Mouse (Mus musculus) monocyte, adult 2 months (primary cell): ENCODE measurements around the gene Bhlha9.
"Not testable (repeated sequence)": the region's sequence is repeated elsewhere in the genome, so short reads cannot be mapped to it uniquely, and the experiment has no call there.

Experiments
- DNase-seq, 2 experiments: peaks; one replicate each; pipeline ENCODE4 v3.0.0; 2022; ENCODE audit warnings: low spot score in 2 of 2, low read depth in 1 of 2

Bhlha9 gene

DNA sequence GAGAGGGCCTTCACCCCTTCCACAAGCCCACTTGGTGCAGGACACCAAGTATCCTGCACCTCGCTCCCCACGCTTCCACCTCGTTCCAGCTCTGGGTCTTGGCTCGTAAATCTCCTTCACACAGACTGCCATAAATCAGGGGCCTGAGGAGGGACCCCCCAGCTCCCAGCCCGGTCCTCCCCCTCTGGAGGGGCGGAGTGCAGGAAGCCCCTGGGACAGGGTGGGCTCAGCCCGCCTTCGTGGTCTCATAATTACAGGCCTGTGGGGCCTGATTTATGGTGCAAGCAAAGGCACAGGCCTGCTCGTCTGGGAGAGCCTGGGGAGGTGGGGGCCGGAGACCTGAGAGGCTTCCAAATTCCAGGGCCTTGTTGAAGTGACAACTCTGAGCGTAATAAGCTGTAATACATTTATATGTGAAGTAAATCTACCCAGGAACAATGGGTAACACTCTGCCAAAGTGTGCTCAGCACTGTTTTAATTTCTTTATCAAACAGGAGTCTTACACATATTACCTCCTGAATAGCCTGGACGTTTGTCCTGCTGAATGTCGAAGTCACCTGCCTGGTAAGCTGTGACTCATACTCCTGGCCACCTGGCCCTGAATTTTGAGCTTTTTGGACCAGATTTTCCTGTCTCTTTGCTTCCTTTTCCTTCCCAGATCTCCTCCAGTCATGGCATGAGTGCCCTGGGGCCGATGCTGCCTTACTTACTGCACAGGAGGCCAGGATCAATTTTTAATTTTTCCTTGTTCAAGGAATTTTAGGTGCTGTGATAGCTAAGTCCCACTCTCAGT is 12.9 kb upstream of the Bhlha9 start:
- no peak for DNase-seq

DNA sequence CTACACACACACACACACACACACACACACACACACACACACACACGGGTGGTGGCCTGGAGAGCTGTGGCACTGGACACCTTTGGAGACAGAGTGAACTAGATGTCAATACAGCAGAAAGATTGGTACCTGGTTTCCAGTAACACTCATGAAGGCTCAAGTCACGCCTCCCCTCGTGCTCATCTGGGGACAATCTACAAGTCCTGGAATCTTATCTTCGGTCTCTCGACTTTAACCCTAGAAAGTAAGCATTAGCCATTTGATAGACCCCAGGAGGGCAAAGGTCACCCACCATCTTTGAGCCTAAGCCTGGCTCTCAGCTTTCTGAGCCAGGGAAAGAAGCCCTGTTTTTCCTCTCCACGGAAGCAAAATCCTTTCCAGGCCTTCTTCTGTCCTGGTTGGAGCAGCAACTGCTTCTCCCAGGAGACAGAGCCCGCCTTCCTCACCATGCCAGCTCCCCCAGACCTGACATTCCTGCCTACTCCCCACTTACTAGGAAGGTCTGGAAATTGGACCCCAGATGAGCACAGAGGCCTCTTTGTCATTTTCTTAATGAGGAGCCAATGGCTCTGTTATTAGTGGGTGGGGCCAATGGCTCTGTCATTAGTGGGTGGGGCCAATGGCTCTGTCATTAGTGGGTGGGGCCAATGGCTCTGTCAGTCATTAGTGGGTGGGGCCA is 10.3 kb upstream of the Bhlha9 start:
- DNase-seq = no peak

DNA sequence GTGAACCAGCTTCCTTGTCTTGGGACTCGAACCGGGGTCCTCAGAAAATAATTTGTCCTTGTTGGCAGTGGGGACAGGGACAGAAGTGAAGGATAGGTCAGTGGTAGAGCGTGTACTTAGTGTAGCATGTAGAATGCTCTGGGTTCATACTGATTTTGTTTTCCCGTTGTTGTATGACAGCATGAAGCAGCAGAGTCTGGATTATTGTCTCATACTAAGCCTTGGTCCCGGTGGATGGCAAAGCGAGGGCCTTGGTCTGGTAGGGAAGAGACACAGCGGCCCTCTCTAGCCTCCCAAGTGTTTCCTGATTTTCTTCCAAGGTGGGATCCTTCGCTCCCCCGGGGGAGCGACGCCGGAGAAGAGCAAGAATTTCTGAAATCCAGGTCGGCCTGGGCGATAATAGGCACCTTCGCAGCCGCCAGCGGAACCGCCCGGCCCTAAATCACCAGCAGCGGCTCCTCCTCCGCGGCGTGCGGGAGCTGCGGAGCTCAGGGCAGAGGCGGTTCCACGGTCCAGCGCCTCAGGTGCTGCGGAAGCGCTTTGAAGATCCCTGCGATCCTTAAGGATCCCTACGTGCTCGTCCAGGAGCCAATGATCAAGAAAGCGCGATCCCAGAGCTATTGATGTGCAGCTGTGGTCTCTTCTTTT is 6.1 kb upstream of the Bhlha9 start:
- no peak for DNase-seq

DNA sequence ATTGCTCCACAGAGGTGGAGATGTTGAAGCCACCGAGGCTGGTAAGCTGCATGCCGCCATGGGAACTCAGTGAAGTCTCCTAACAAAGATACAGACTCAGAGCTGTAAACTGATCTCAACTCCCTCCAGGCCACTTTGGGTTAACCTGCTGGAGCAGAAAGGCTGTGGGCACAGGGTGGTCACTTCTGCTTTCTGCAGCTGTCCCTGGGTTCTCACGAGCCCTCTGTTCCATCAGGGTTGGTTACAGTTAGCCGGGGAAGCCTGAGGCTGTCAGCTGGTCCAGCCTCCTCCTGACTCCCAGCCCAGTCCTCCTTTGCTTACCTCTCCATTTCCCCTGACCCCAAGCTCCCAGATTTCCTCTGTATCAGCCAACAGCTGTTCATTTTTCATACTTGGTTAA is 4.5 kb upstream of the Bhlha9 start:
- no peak for DNase-seq

DNA sequence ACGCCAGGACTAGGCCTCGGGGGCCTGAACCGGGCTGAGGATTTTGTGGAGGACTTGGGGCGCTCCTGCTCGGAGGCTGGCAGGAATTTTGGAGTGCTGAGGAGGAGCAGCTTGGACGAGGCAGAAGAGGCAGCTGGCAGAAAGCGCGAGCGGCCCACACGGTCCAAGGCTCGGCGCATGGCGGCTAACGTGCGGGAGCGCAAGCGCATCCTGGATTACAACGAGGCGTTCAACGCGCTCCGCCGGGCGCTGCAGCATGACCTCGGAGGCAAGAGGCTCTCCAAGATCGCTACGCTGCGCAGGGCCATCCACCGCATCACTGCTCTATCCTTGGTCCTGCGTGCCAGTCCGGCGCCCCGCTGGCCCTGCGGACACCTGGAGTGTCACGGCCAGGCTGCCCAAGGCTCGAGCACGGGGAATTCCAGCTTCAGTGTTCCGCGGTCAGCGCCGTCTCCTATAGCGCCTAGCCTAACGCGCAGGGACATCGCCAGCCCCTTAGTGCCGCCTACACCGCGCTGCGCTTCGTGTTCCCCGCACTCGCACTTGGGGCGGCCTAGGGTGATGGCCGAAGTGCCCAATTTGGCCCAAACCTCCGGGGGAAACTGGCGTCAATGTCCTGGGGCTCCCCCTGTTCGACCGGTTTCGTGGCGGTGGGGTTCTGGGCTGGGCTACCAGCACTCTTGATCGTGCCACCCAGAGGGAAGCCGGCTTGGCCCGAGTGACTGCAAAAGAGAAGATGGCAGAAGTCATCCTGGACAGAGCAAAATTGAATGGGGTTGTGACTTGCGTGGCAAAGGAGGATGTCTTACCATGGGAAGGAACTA is 503 bp downstream of the Bhlha9 start:
- no peak for DNase-seq

DNA sequence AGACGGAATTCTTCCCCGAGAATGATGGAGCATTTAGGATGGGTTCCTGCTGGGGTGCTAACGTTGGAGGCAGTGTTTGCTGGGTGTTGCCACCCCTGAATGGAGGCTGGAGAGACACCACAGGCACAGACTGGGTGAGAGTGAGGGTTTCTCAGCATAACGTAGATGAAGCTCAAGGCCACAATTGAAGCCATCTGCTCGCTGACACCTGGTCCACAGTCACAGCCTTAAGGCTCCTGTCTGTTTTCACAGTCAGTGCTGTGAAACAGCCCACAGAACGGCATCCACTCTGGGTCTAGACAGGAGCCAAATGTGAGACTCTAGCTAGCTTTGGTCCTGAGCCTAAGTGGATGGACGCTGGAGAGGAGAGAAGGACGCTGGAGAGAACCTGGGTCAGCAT is 1.9 kb downstream of the Bhlha9 start:
- DNase-seq = no peak

DNA sequence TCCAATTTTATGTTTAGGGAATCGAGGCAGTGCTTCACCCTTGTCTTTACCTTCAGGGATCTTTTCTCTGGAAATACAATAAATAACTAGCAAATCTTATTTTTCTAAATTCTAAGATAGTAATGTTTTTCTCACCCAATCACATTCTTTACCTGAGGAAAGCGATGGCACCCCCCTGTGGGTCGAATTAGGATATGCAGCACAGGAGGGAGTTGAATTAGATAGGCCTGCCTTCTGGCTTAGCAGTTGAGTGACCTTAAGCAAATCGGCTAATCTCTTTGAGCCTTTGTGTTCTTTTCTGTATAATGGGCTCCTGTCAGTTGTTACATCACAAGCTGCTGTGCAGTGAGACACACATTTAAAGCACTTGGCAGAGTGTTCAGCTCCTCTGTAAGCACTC is 2.4 kb downstream of the Bhlha9 start:
- no peak for DNase-seq

DNA sequence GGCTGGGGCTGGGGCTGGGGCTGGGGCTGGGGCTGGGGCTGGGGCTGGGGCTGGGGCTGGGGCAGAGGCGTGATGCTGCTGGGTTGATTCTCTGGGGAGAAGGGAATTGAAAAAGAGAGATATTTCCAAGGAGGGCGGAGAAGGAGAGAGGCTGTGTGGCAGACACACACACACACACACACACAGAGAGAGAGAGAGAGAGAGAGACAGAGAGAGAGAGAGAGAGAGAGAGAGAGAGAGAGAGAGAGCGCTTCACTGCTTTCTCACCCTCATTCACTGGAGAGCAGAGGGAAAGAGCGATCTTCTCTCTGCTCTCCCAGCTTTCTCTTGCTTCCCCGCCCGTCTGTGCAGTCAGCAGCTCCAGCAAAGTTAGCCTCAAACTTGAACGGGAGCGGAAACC is 7.2 kb downstream of the Bhlha9 start, which contains the start of gene Trarg1:
TSS of gene Trarg1 (plus strand) at position 301 of the 400 bp plus-strand sequence.
- not testable (repeated sequence) for DNase-seq

DNA sequence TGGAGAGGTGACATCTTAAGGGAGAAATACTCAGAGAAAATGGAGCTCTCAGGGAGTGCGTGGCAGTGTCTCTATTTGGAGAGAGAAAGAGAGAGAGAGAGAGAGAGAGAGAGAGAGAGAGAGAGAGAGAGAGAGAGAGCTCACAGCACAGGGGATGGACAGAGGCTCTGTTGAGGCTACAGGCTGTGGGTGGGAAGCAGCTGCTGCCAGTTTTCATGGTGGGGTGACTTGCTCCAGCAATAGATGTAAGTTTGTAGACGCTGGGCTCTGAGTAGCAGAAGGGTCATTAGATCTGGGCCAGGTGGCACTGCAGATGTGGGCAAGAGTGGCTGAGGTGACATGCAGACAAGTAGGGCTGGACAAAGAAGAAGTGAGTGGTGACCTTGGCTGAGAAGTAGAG is 13.3 kb downstream of the Bhlha9 start:
- DNase-seq = no peak

DNA sequence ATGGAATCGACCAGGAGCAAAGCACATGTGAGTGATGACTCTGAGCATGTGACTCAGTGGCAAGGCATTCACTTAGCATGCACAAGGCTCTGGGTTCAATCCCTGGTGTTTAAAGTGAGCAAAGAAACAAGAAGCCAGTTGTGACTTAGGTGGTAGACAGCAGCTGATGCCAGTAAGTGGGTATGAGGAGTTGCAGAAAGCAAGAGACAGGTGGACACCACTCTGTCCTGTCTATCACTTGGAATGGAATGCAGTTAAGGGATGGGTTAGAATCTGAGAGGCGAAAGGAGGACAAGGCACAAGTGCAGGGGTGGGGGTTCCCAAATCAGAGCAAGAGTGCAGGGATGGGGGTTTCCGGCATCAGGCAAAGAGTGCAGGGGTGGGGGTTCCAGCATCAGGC is 19.8 kb downstream of the Bhlha9 start:
- DNase-seq = no peak

DNA sequence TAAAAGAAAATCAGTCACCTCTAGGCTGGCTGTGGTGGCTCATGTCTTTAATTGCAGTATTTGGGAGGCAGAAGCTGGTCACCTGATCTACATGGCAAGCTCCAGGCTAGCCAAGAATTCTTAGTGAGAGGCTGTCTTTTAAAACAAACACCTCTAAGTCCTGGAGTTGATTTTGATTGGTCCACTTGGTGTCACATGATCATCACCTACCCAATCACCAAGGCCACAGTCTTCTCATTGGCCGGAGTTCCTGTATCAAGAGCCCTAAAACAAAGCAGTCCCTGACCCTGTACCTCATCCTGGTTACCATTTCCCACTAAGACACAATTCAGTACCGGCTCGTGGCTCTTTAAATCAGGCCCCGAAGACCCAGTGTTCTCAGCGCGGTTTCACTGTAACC is 23.5 kb downstream of the Bhlha9 start:
- no peak for DNase-seq

DNA sequence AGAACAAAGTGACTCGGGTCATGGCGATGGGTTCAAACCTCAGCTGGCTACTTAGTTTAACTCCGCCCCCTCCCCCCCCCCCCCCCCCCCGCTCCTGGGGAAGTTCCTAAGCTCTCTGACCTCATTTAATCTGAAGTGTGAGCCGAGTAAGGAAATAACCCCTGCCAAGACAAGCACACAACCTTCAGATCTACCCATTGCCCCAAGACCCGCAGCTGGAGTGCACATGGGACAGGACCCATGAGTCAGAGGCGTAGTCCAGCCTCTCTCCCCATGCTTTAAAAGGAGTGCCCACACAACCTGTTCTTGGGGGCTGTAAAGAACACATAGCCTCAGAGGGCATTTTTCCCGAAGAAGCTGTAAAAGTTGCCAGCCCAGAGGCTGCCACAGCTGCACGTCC is 27.4 kb downstream of the Bhlha9 start:
- DNase-seq = no peak

DNA sequence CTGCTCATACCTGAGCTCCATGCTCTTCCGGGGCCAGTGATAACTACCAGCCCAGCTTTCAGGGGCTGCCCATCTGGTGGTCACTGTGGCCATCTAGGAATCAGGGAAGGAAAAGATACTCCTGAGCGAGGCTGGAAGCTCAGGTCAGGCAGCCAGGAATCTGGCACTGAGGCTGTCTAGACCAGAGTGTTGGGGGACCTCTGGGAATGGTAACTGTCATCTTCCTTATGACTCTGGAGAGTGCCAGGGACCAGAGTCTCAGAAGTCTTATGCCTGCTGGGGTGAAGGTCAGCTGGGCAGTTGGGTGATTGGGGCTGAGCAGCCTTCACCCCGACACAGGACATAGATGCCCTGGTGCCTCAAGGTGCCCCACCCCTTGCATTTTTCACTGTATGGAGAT is 35.4 kb downstream of the Bhlha9 start:
- DNase-seq = no peak

DNA sequence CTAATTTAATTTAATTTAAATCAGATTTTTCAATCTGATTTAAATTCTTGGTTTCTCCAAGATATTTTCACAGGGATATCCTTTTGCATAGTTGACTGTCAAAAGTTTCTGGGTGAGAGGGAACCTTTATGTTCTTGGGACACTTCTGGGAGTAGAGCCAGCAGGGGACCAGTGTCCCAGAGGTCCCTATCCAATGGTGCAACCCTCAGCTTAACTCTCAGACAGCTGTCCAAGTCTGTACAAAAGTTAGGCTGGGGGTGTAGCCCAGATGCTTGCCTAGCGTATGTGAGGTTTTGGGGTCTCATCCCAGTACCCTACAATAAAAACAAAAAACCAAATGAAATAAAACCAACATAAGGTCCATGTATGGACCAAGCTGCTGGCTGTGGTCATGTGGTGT is 35.8 kb downstream of the Bhlha9 start:
- DNase-seq = no peak

DNA sequence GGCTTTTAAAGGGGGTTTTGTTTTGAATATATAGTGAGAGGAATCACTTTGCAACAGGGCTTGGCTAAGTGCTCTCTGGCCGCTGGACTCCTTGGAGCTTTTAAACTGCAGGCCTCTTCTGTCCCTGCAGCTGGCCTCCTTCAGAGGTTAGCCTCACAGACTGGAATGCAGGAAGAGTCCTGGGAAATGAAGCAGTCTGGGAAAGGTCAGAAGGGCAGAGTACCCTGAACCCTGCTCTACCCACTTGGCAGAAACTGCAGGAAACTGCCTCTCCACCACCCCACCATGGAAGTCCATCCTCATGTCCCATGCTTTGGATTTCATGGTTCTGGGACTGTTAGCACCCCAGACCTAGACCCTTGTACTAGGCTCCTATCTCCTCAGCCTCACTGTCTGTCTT is 36.6 kb downstream of the Bhlha9 start:
- DNase-seq = no peak

DNA sequence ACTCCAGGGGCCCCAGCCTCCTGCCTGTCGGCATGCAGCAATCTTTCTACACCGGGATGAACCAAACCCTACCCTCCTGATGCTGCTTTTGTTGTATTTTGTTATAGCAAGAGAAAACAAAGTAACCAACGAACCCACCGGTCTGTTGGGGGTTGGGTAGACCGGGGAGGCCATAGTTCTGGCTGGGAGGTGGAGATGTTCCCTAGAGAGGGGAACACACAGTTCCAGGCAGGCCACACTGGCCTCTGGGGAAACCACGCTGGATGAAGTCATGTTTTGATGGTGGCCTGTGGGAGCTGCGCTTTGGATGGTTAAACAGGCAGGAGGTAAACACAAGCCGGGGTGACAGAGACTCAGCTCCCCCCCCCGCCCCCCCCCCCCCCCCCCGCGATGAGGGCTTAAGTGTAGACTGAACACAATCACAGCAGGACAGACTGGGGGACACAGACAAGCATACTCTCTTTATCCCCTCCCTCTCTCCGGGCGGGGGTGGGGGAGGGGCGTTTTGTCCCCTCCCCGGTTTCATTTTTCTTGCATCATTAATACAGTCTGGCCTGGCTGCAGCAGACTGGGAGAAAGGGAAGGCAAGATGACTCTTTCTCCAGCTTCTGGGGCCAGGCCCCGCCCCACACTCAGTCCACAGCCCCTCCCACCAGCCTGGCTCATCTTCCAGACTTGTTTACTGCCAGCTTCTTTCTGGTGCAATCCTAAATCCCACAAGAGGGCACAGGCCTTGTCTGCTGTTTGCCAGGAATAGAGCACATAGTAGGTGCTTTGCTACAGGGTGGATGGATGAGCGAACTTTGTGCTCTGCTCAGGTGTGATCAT is 37.6 kb downstream of the Bhlha9 start:
- no peak for DNase-seq

DNA sequence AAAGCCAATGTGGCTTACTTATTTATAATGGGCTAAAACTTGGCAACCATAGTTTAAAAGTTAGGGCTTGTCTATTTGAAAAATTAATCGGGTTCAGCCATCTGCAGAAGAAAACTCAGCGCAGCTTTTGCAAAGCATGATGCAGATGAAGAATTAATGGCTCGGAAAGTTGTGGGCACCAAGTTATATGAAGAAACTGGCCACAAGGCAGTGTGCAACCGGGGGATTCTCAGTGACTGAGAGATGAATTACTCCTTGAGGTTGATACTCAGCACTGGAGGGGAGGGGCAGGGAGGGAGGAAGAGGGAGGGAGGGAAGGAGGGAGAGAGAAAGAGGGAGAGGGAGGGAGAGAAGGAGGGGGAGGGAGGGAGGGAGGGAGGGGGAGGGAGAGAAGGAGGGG is 44.7 kb downstream of the Bhlha9 start:
- DNase-seq = no peak
